Mouse (Mus musculus) erythroblast, embryonic 14.5 days (primary cell): ENCODE measurements around the gene Elavl1.

Source experiments
- GATA1 ChIP-seq: IDR thresholded peaks from 2 replicates; pipeline ENCODE4 v1.6.1; 2012; ENCODE audit warnings: low read length, inconsistent platforms, mixed read lengths
- TAL1 ChIP-seq: IDR thresholded peaks from 3 replicates; pipeline ENCODE4 v1.6.1; 2012; ENCODE audit warnings: low read length, inconsistent platforms, mixed read lengths

DNA sequence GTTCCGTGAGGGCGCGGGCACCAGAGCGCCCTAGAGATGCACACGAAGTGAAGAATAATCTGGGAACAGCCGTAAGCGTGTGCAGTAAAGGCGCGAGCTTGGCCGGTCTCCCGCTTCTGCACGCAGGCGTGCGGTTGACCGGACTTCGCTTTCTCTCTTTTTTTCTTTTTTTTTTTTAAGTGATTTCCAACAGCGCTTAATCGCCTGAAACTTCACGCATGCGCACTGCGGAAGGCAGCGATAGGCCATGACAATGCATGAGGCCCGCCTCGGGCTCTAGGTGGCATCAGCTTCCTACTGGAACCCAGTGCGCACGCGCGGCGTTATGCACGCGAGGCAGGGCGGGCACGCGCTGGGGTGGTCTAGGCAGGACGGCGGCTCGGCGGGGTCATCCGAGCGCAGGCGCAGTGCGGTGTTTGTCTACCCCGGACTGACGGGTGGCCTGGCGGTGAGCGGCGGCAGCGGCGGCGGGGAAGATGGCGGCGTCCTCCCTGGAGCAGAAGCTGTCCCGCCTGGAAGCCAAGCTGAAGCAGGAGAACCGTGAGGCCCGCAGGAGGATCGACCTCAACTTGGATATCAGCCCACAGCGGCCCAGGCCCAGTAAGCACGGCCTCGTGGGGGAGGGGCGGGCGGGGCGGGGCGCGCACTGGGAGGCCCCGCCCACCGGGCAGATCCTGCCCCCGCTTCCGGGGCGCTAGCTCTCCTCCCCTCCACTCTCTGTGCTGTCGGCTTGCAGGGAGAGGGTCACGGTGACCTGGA, 86.6 kb downstream of the Elavl1 start, which contains the start of the genes Map2k7 and Gm49320:
- TF ChIP-seq TAL1, result no peak
- no peak for TF ChIP-seq GATA1
